Mouse (Mus musculus) cerebellum, adult 8-10 months (tissue): ENCODE results near the gene Zswim4.
A peak's percentile ranks its signal among the peaks of the same experiment; 100 is the strongest.

Experiments
- DNase-seq: peaks from one replicate; pipeline ENCODE4 v3.0.0; 2022

Gene Zswim4

DNA sequence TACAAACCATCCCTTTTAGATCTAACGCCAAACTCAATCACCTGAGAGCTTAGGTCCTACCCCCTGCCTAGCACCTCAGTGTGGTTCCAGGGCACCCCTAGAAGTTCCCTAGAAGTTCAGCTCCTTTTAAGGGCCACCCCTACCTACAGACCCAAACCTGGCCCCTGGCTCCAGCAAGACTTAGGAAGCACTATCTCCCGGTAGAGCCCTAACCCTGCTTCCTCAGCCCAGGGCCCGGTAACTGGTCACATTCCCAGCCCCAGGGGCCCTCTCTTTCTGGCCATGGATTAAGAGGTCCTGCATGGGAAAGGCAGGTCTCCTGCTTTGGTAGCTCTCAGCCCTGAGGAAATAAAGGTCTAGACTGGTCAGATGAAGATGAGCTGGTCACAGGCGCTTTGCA, 56.9 kb downstream of the Zswim4 start:
- DNase-seq, result no peak

GRCm38 (mm10) chr8:84178592-84178991, 58.3 kb downstream of the Zswim4 start:
- DNase-seq, result no peak

- DNase-seq, result no peak
Measured at GRCm38 (mm10) chr8:84177405-84177804, 59.5 kb downstream of the Zswim4 start.

GRCm38 (mm10) chr8:84176560-84176959, 60.3 kb downstream of the Zswim4 start:
- DNase-seq, result no peak

- peak; percentile 75 for DNase-seq
Measured at GRCm38 (mm10) chr8:84173861-84174260, 63.0 kb downstream of the Zswim4 start.

GRCm38 (mm10) chr8:84170096-84170495, 66.8 kb downstream of the Zswim4 start:
- DNase-seq, result no peak

DNA sequence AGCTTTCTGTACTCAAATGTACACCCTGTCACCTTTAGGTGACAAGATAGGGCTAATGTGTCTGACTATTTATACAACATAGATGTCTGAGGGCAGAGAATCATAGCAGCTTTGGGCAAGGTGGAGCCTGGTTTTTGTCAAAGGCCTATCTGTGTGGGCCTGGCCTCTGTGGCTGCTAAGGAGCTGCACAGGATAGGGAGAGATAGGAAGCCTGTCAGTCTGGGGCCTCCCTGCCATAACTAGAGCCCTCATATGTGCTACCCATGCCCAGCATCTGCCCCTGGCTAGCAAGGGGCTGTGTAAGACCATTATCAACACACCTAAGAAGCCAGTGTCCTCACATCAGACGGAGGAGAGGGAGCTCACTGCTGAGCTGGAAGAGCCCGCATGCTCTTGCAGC, 69.2 kb downstream of the Zswim4 start:
- no peak for DNase-seq
